Mouse (Mus musculus): ENCODE measurements at regions not wholly inside any gene's neighbourhood (a gene's known extent, or its start where the extent isn't known, plus 50 kb on each side); places are given as distances from the start of the nearest gene placed in this dataset.
A peak's percentile ranks its signal among the peaks of the same experiment; 100 is the strongest.

GRCm38 (mm10) chr9:93889256-93889655, 648.6 kb downstream of the 1190002N15Rik start:
- Histone ChIP-seq H3K27ac (replicated peaks) (no peak overlapping the region), H3K4me3 (replicated peaks) (no peak overlapping the region), H3K9ac (no peak overlapping the region), H3K4me1 (no peaks in the 10 kb centered on the region), H3K36me3 (no peaks in the 10 kb centered on the region), H3K27me3 (no peaks in the 10 kb centered on the region), H3K4me2 (replicated peaks) (no peak overlapping the region), H3K9me3 (replicated peaks) (no peaks in the 10 kb centered on the region)
- peak; percentile 43; the same call in 1 of the 2 replicates for ATAC-seq (ENCODE audit: insufficient number of reproducible peaks, low FRiP score, low TSS enrichment, low read depth)
- WGBS, result 49% methylated on average over 1 of the region's 1 CpGs

GRCm38 (mm10) chr9:93880112-93880511, 657.8 kb downstream of the 1190002N15Rik start:
- Histone ChIP-seq H3K27me3 (no peaks in the 10 kb centered on the region), H3K4me2 (replicated peaks) (no peak overlapping the region), H3K9ac (no peak overlapping the region), H3K36me3 (no peaks in the 10 kb centered on the region), H3K9me3 (replicated peaks) (no peaks in the 10 kb centered on the region), H3K4me3 (replicated peaks) (no peak overlapping the region), H3K27ac (replicated peaks) (no peak overlapping the region), H3K4me1 (no peaks in the 10 kb centered on the region)
- WGBS, result 59% methylated on average over 2 of the region's 2 CpGs
- ATAC-seq (ENCODE audit: insufficient number of reproducible peaks, low FRiP score, low TSS enrichment, low read depth), result no peak

GRCm38 (mm10) chr9:93879572-93879971, 658.3 kb downstream of the 1190002N15Rik start:
- WGBS, result 65% methylated on average over 2 of the region's 2 CpGs
- no peak overlapping the region for H3K4me3 ChIP-seq (replicated peaks)
- no peak overlapping the region for H3K9ac ChIP-seq
- H3K9me3 ChIP-seq (replicated peaks), result no peaks in the 10 kb centered on the region
- H3K4me1 ChIP-seq, result no peaks in the 10 kb centered on the region
- ATAC-seq (ENCODE audit: insufficient number of reproducible peaks, low FRiP score, low TSS enrichment, low read depth), result no peak
- H3K27ac ChIP-seq (replicated peaks), result no peak overlapping the region
- no peaks in the 10 kb centered on the region for H3K27me3 ChIP-seq
- no peaks in the 10 kb centered on the region for H3K36me3 ChIP-seq
- no peak overlapping the region for H3K4me2 ChIP-seq (replicated peaks)

- H3K4me1 ChIP-seq, result no peaks in the 10 kb centered on the region
- no peaks in the 10 kb centered on the region for H3K36me3 ChIP-seq
- no peak overlapping the region for H3K9ac ChIP-seq
- ATAC-seq (ENCODE audit: insufficient number of reproducible peaks, low FRiP score, low TSS enrichment, low read depth), result no peak
- no peaks in the 10 kb centered on the region for H3K9me3 ChIP-seq (replicated peaks)
- no peak overlapping the region for H3K27ac ChIP-seq (replicated peaks)
- no peak overlapping the region for H3K4me3 ChIP-seq (replicated peaks)
- WGBS, result 53% methylated on average over 7 of the region's 7 CpGs
- no peak overlapping the region for H3K4me2 ChIP-seq (replicated peaks)
- H3K27me3 ChIP-seq, result no peaks in the 10 kb centered on the region
Observed at GRCm38 (mm10) chr9:93870778-93871177, 667.1 kb downstream of the 1190002N15Rik start.

- no peak for ATAC-seq (ENCODE audit: insufficient number of reproducible peaks, low FRiP score, low TSS enrichment, low read depth)
- H3K9me3 ChIP-seq (replicated peaks), result no peaks in the 10 kb centered on the region
- no peaks in the 10 kb centered on the region for H3K4me1 ChIP-seq
- no peak overlapping the region for H3K4me3 ChIP-seq (replicated peaks)
- 67% methylated on average over 2 of the region's 2 CpGs for WGBS
- H3K27me3 ChIP-seq, result no peaks in the 10 kb centered on the region
- H3K9ac ChIP-seq, result no peak overlapping the region
- H3K27ac ChIP-seq (replicated peaks), result no peak overlapping the region
- no peak overlapping the region for H3K4me2 ChIP-seq (replicated peaks)
- no peaks in the 10 kb centered on the region for H3K36me3 ChIP-seq
Observed at GRCm38 (mm10) chr9:93857937-93858336, 679.9 kb downstream of the 1190002N15Rik start.

GRCm38 (mm10) chr9:93846411-93846810, 691.5 kb downstream of the 1190002N15Rik start:
- Histone ChIP-seq H3K36me3 (no peaks in the 10 kb centered on the region), H3K27me3 (no peaks in the 10 kb centered on the region), H3K9ac (no peak overlapping the region), H3K4me1 (no peaks in the 10 kb centered on the region), H3K4me3 (replicated peaks) (no peak overlapping the region), H3K4me2 (replicated peaks) (no peak overlapping the region), H3K9me3 (replicated peaks) (no peaks in the 10 kb centered on the region), H3K27ac (replicated peaks) (no peak overlapping the region)
- no peak for ATAC-seq (ENCODE audit: insufficient number of reproducible peaks, low FRiP score, low TSS enrichment, low read depth)

- 64% methylated on average over 5 of the region's 5 CpGs for WGBS
- no peak overlapping the region for H3K9ac ChIP-seq
Observed at GRCm38 (mm10) chr9:93843869-93844268, 694.0 kb downstream of the 1190002N15Rik start.

More at GRCm38 (mm10) chr9:93843869-93844268, 694.0 kb downstream of the 1190002N15Rik start:
- Histone ChIP-seq H3K36me3 (no peaks in the 10 kb centered on the region), H3K27ac (replicated peaks) (no peak overlapping the region), H3K4me2 (replicated peaks) (no peak overlapping the region), H3K4me1 (no peaks in the 10 kb centered on the region), H3K4me3 (replicated peaks) (no peak overlapping the region), H3K27me3 (no peaks in the 10 kb centered on the region), H3K9me3 (replicated peaks) (no peaks in the 10 kb centered on the region)
- no peak for ATAC-seq (ENCODE audit: insufficient number of reproducible peaks, low FRiP score, low TSS enrichment, low read depth)

All from embryonic facial prominence, embryonic 15.5 days (tissue).